Mouse (Mus musculus): ENCODE results near the gene Ncor2.

Gene Ncor2

DNA sequence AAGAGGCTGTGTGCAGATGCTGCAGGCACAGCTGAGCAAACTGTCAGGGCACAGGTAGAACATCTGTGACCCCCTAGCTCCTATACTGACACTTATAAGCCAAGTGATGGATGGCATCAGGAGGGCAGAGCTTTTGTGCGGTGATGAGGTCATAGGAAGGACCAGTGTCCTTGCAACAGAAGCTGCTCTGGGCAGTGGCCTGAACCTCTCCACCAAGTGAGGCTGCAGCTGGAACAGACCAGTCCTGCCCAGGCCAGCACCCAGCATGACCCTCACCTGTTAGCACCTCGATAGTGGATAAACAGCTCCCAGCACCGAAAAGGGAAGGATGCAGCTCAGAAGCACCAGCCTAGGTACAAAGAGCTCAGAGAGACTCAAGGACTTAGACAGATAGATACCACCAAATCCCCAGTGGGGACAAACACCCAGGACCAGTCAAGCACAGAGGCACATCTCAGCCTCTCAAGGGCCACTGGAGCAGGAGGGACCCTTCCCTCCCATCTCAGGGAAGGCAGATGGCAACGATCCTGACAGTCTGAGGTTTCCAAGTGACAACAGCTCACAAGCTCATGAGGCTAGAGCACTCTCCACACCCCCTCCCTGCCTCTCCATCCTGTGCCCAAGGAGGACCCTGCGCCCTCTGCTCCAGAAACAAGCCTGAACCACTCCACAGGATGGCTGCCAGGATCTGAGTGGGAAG, 42.6 kb downstream of the Ncor2 start:
- TF ChIP-seq GATA4 (IDR thresholded peaks at IDR 0.05; ENCODE audit: insufficient replicate concordance, low read length): no peak

DNA sequence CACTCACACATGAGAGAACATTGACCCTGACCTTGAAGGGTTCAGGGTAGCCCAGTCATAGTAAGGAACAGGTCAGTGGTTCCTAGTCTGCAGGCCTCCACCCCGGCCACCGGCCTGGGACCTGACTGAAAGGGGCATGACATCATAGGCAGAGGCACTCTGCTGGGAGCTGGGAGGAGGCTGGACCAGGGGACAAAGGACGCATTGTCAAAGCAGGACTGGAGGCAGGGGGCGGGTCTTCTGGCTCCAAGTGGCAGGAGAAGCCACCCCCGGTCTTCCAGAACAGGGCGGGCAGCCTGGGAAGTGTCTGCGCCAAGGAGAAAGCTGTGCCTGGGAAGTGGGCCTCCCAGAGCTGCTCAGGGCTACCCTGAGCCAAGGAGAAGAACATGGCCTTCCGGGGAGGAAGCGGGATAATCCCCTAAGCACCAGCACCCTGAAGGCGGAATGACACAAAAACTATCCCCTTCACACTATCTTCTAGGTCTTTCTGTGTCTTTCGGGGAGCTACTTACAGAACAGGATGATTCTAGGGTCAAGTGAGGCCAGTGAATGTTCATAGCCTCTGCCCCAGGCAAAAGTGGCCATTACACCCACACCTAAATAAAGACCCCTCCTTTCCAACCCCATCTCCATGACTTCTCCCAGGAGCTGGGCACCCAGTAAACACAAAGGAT, 44.1 kb downstream of the Ncor2 start:
- no peak for TF ChIP-seq GATA4 (IDR thresholded peaks at IDR 0.05; ENCODE audit: insufficient replicate concordance, low read length)

DNA sequence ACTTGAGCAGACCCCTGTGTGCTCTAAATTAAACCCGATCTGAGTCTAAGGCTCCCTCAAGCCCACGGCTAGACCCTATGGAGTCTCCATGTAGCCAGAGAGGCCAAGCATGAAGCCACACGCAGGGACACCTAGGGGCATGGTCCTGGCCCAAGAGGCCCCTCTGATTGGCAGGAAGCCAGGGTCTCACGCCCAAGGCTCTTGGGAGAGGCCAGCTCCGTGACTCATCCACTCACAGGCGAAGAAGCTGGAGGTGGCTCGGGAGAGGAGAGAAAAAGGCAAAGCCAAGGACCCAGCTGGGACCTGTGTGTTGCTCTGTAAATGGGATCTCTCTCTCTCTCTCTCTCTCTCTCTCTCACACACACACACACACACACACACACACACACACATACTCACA, 44.6 kb downstream of the Ncor2 start:
- no peak for TF ChIP-seq GATA4 (IDR thresholded peaks at IDR 0.05; ENCODE audit: insufficient replicate concordance, low read length)

DNA sequence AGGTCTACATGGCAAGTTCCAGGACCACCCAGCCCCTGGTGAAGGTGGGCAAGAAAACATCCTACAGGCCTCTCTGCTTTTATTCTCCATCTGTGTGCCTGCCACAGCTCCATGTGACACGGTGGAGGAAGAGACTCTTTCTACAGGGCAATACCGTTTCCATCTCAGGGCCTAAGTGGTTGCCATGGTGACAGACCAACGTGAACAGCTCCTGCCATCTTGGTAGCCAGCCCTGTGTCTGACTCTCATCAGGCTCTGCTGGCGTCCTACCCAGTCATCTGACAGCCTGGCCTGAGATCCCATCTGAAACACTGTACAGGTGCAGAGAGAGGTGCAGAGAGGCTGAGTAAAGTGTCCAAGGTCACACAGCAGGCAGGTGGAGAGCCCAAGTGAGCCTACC, 45.4 kb downstream of the Ncor2 start:
- TF ChIP-seq GATA4 (IDR thresholded peaks at IDR 0.05; ENCODE audit: insufficient replicate concordance, low read length): no peak

DNA sequence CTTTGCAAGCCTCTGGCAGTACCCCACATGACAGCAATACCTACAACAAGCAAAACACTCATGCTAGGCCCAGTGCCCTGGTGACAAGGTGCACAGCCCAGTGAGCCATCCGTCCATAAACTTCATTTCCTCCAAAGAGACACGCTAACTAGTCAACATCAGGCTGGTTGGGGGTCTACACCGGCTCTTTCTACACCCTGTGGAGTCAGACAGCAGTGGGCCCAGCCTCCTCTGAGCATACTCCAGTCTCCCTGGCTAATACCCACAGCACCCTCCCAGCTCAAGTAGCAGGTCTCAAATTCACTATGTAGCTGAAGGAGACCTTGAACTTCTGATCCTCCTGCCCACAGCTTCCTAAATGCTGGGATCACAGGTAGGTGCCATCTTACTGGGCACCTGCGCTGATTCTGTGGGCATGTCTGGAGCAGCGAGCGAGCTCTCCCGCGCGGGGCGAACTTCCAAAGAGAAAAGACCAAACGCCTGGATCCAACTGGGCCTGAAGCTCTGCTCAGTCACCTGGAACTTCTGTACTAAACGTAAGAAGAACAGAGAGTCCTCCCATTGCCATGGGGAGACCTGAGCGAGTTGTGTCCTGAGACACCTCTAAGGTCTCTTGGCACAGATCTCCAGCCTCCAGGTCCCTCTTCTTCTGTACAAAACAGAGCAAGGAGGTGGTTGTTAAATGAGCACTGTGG, 46.3 kb downstream of the Ncor2 start:
- no peak for TF ChIP-seq GATA4 (IDR thresholded peaks at IDR 0.05; ENCODE audit: insufficient replicate concordance, low read length)

DNA sequence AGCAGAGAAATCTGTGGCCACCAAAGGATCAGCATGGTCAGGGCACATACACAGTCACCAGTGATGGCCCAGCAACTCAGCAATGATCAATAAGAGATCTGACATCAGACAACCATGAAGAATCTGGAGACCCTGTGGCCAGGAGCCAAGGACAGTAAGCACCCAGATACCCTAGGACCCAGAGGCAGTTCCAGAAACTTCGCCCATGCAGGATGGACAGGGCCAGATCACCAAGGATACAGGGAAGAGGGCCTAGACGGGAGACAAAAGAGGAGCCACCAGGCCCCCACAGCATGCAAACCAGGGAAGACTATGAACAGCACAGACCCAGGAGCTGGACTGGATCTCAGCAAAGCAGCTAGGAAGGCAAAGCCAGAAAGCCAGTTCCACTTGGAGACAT, 47.0 kb downstream of the Ncor2 start:
- TF ChIP-seq GATA4 (IDR thresholded peaks at IDR 0.05; ENCODE audit: insufficient replicate concordance, low read length): no peak

DNA sequence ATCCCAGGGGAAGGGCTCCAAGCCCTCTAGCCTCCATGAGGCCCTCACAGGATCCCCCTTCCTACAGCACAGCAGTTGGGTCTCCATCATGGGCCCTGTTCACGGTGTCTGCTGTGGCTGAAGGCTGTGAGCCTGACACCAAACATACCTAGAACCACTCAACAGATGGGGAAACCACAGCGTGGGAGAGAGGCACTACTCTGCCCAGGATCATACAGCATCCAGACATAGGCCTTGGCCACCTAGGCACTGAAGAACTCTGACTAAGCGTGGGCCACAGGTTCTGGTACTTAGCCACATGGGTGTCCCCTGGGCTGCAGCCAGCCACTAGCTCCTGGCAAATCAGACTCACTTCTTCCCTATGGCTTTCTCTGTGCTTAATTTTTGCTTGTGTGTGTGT, 48.6 kb downstream of the Ncor2 start:
- TF ChIP-seq GATA4 (IDR thresholded peaks at IDR 0.05; ENCODE audit: insufficient replicate concordance, low read length): no peak

DNA sequence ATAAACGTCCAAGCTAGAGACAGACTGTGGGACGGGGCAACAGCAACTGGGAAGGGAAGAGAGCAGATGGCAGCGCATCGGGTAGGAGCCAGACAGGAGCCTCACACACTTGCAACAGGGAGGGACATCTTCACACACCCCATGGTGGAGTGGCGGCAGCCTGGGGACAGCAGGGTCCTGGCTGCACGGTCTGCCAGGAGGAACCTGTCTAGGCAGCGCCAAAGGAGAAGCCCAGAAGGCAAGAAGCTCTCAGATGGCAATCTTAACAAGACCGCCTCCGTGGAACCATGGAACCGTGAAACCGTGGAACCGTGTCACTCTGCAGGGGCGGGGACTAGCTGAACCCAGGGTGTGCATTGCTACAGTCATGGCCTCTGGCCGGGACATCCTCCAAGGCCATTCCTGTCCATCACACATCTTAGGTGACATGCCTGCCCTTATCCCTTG, 50.1 kb downstream of the Ncor2 start:
- no peak for TF ChIP-seq GATA4 (IDR thresholded peaks at IDR 0.05; ENCODE audit: insufficient replicate concordance, low read length)

DNA sequence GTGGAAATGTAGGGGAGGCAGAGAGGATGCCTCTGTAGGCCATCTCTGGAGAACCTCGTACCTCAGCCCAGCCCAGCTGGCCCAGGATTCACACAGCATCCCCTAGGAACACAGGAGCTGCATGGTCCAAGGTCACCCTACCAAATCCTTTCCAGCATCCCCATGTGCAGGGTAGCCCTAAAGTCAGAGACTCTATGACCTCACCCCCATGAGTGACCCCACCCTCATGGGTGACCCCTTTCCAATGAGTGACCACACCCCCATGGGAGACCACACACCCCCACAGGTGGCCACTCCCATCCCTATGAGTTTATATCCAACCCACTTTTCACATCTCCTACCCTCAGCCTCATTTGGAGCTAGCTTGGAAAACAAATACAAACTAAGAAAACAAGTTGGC, 51.1 kb downstream of the Ncor2 start:
- TF ChIP-seq GATA4 (IDR thresholded peaks at IDR 0.05; ENCODE audit: insufficient replicate concordance, low read length): no peak

DNA sequence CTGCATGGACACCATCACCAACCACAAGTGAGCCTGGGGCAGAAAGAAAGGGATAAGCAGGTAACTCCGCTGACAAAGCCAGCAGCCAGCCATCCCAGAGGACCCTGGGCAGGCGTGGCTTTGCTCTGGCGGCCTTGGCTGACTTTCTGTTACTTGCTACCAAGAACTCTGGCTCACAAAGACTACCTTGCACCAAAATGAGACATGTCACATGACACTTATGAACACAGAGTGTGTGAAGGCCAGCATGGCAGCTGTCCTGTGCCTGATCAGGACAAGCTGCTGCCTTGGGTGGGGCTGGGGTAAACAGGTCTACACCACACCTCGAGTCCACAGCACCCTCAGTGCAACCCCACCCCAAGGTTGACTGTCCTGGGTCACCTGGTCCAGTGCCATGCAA, 51.6 kb downstream of the Ncor2 start:
- no peak for TF ChIP-seq GATA4 (IDR thresholded peaks at IDR 0.05; ENCODE audit: insufficient replicate concordance, low read length)

DNA sequence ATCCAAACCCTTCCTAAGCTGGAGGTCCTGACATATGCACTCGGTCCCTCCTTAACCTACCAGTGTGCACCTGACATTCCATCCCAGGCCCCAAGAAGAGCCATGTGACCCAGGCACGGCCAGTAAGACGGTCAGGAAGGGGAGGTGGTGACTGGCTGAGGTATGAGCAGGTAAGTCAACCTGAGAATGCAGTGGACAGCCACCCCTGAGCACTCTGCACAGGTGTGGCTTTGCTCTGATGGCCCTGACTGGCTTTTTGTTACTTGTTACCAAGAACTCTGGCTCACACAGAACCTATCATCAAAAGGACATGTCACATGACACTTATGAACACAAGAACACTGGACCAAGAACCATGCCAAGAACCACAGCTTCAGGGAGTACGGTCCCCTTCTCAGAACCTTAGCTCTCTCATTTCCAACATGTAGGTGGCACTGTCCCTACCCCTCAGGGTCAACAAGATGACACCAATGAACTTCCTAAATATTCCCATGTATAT, 53.0 kb downstream of the Ncor2 start:
- no peak for TF ChIP-seq GATA4 (IDR thresholded peaks at IDR 0.05; ENCODE audit: insufficient replicate concordance, low read length)

DNA sequence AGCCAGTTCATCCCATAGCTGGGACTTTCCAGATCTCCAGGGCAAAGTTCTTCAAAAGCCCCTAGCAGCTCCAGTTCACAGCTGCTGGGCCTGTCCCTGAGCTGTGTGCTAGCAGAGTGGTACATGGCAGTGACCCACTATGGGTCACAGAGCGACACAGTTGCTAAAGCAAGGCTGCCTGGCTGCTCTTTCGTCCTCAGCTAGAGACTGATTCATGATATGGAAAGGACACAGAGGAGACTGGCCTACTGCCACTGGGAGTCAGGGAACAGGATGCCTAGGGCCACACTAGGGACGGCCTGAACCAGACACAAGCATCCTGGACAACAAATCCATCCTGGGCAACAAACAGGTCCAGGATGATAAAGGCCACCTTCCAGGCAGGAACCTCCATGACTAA, 53.8 kb downstream of the Ncor2 start:
- peak; percentile 52; the same call in 1 of the 2 replicates for TF ChIP-seq GATA4 (IDR thresholded peaks at IDR 0.05; ENCODE audit: insufficient replicate concordance, low read length)

DNA sequence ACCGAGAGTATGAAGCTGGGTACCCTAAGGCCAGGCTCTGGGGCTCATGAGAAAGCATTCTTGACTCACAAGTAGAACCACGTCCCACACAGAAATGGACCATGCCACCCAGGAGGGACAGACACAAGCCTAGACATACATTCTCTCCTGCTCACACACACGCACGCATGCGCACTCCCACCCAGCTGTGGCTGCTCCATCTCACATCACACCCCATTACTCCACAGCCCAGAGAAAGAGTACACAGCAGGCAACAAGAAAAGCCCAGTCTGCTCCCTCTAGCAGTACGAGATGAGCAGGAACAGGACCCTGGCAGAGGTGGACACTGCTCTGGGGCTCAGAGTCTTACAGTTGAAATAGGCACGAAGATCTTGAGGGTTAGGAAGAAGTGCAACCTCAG, 55.0 kb downstream of the Ncor2 start:
- no peak for TF ChIP-seq GATA4 (IDR thresholded peaks at IDR 0.05; ENCODE audit: insufficient replicate concordance, low read length)

DNA sequence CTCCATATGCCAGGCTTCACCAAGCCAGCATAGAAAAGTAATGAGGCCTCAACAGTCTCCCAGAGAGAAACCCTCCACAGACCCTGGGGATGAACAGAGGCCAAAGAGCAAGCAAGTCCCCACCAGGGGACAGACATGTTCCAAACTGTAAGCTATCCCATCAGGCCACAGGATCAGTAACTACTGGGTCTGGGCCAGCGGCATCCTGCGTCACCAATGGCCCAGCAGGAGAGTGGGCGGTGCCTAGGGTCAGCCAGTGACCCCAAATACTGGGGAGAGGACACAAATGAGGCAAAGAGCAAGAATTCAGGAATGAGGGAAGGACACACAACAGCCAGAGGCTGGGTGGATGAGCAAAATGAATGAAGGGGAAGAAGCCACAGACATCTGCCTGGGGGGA, 55.8 kb downstream of the Ncor2 start:
- TF ChIP-seq GATA4 (IDR thresholded peaks at IDR 0.05; ENCODE audit: insufficient replicate concordance, low read length): no peak

DNA sequence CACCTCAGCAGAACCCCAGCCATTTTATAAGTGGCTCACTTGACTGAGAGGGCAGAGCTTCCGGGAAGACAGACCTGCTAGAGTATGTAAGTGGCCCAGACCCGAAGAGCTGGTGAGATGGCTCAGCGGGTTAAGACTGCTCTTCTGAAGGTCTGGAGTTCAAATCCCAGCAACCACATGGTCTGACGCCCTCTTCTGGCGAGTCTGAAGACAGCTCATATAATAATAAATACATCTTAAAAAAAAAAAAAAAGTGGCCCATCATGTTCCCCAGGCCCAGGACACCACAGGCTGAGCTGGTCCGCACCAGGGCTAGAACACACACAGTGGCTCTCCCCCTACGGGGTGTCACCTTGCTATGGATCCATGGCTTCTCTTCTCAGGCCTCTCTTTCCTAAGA, 56.5 kb downstream of the Ncor2 start:
- no peak for TF ChIP-seq GATA4 (IDR thresholded peaks at IDR 0.05; ENCODE audit: insufficient replicate concordance, low read length)

DNA sequence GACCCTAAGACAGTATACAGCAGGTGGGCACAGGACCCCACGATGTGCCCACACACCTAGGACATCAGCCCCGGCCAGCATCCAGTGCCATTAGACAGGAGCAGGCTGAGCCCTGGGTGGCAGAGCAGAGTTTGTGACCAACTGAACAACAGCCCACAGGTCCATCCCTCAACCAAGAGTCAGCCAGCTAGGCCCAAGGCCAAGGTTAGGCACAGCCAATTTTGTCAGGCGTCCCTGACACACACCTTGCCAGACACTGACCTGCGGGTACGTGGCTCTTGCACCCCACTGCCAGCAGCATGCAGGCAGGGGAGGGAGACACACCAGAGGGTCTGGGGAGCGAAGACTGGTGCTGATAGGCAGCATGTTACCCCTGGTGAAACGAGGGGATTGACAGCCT, 57.0 kb downstream of the Ncor2 start:
- no peak for TF ChIP-seq GATA4 (IDR thresholded peaks at IDR 0.05; ENCODE audit: insufficient replicate concordance, low read length)
